Mouse (Mus musculus): ENCODE measurements at regions not wholly inside any gene's neighbourhood (a gene's known extent, or its start where the extent isn't known, plus 50 kb on each side); places are given as distances from the start of the nearest gene placed in this dataset.
A peak's percentile ranks its signal among the peaks of the same experiment; 100 is the strongest.

- DNase-seq: peak; percentile 45 to 47
Measured at GRCm38 (mm10) chr2:166433655-166434333, 278.3 kb upstream of the Sulf2 start.

- DNase-seq: no peak
Measured at GRCm38 (mm10) chr2:166432948-166433654, 277.6 kb upstream of the Sulf2 start.

- no peak for DNase-seq
Measured at GRCm38 (mm10) chr2:166432531-166432930, 277.1 kb upstream of the Sulf2 start.

GRCm38 (mm10) chr2:166429918-166430317, 274.5 kb upstream of the Sulf2 start:
- DNase-seq: peak; percentile 31 to 36

- no peak for DNase-seq
Measured at GRCm38 (mm10) chr2:166429494-166429893, 274.0 kb upstream of the Sulf2 start.

- DNase-seq: no peak
Measured at GRCm38 (mm10) chr2:166427390-166427789, 271.9 kb upstream of the Sulf2 start.

- peak; percentile 22 to 34 for DNase-seq
Measured at GRCm38 (mm10) chr2:166426960-166427359, 271.5 kb upstream of the Sulf2 start.

GRCm38 (mm10) chr2:166426457-166426856, 271.0 kb upstream of the Sulf2 start:
- no peak for DNase-seq

GRCm38 (mm10) chr2:166425141-166425540, 269.7 kb upstream of the Sulf2 start:
- DNase-seq: no peak

GRCm38 (mm10) chr2:166423132-166423660, 267.7 kb upstream of the Sulf2 start:
- no peak for DNase-seq

GRCm38 (mm10) chr2:166420275-166420674, 264.8 kb upstream of the Sulf2 start:
- DNase-seq: no peak

GRCm38 (mm10) chr2:166419271-166419670, 263.8 kb upstream of the Sulf2 start:
- DNase-seq: no peak

GRCm38 (mm10) chr2:166418279-166418678, 262.8 kb upstream of the Sulf2 start:
- DNase-seq: no peak

- no peak for DNase-seq
Measured at GRCm38 (mm10) chr2:166417628-166418027, 262.2 kb upstream of the Sulf2 start.

GRCm38 (mm10) chr2:166415481-166415965, 260.1 kb upstream of the Sulf2 start:
- DNase-seq: no peak

- no peak for DNase-seq
Measured at GRCm38 (mm10) chr2:166414856-166415255, 259.4 kb upstream of the Sulf2 start.

GRCm38 (mm10) chr2:166412031-166412858, 256.8 kb upstream of the Sulf2 start:
- no peak for DNase-seq

GRCm38 (mm10) chr2:166409391-166409790, 253.9 kb upstream of the Sulf2 start:
- no peak for DNase-seq

GRCm38 (mm10) chr2:166408806-166409205, 253.3 kb upstream of the Sulf2 start:
- no peak for DNase-seq

GRCm38 (mm10) chr2:166408009-166408408, 252.5 kb upstream of the Sulf2 start:
- DNase-seq: no peak

GRCm38 (mm10) chr2:166406826-166407225, 251.4 kb upstream of the Sulf2 start:
- DNase-seq: no peak

GRCm38 (mm10) chr2:166403319-166403718, 247.9 kb upstream of the Sulf2 start:
- DNase-seq: no peak

GRCm38 (mm10) chr2:166401860-166402259, 246.4 kb upstream of the Sulf2 start:
- DNase-seq: no peak
